ENCODE assay signal across 8 mouse cellular contexts in genomic region chr2:30712841-30713401, GRCm38 (mm10).
DNase-seq lines count a peak whose midpoint lies in the region; ATAC-seq and TF ChIP-seq lines count a peak whose summit lies in the region.

No protein-coding gene starts in this region.

- ATAC-seq in forebrain, embryonic 14.5 days = no peak
- ATAC-seq in liver, postnatal 0 days = no peak

- DNase-seq in kidney, adult 2 months = no peak
- DNase-seq in kidney, adult 9 months = no peak
- DNase-seq in NIH3T3 (ENCODE audit: low read depth) = peak; percentile 64
- no peak for DNase-seq in forebrain, embryonic 14.5 days (ENCODE audit: low spot score)
- DNase-seq in liver, postnatal 0 days = no peak
- DNase-seq in spleen, postnatal 14 days (ENCODE audit: low spot score in 2 of 2) = no peak
- no peak for DNase-seq in thymus, postnatal 36 days
- no peak for DNase-seq in right cerebral cortex, adult 2 months (ENCODE audit: low spot score in 2 of 2)

- H3K9ac ChIP-seq in forebrain, embryonic 14.5 days (ENCODE audit: low read length) = peak overlapping the region; percentile 78; the same call in 1 of the 2 replicates
- H3K9ac ChIP-seq in liver, postnatal 0 days (replicated peaks) = no peak overlapping the region

- H3K27ac ChIP-seq in kidney, adult 2 months (ENCODE audit: insufficient read depth, low read depth, low read length) = peak overlapping the region; percentile 99
- H3K27ac ChIP-seq in forebrain, embryonic 14.5 days (ENCODE audit: low read depth, low read length) = peak overlapping the region; percentile 97
- peak overlapping the region; percentile 41; the same call in 1 of the 2 replicates for H3K27ac ChIP-seq in liver, postnatal 0 days (ENCODE audit: low read depth)

- no peaks in the 10 kb centered on the region for H3K9me3 ChIP-seq in forebrain, embryonic 14.5 days (replicated peaks; ENCODE audit: control insufficient read depth, low read length)
- H3K9me3 ChIP-seq in liver, postnatal 0 days (ENCODE audit: low read length) = no peaks in the 10 kb centered on the region

- peaks cover 50% of the 10 kb centered on the region for H3K4me1 ChIP-seq in kidney, adult 2 months (ENCODE audit: control insufficient read depth, insufficient read depth, low read length)
- H3K4me1 ChIP-seq in forebrain, embryonic 14.5 days (ENCODE audit: control insufficient read depth, insufficient read depth, low read length) = peaks cover 66% of the 10 kb centered on the region
- peaks cover 31% of the 10 kb centered on the region for H3K4me1 ChIP-seq in liver, postnatal 0 days (ENCODE audit: insufficient read depth)

- no peak for TF ChIP-seq POLR2A in kidney, adult 2 months (IDR thresholded peaks at IDR 0.05; ENCODE audit: low read depth, low read length)

- H3K36me3 ChIP-seq in kidney, adult 2 months (ENCODE audit: control insufficient read depth, insufficient read depth, low read length) = no peaks in the 10 kb centered on the region
- no peaks in the 10 kb centered on the region for H3K36me3 ChIP-seq in forebrain, embryonic 14.5 days (ENCODE audit: control insufficient read depth, insufficient read depth, low read length)
- H3K36me3 ChIP-seq in liver, postnatal 0 days (replicated peaks; ENCODE audit: insufficient read depth, low read length) = no peaks in the 10 kb centered on the region

- H3K4me3 ChIP-seq in kidney, adult 2 months (ENCODE audit: insufficient read depth, low read depth, low read length) = no peak overlapping the region
- no peak overlapping the region for H3K4me3 ChIP-seq in forebrain, embryonic 14.5 days (ENCODE audit: low read depth, low read length)
- H3K4me3 ChIP-seq in liver, postnatal 0 days (ENCODE audit: low read depth, low read length) = no peak overlapping the region

- no peak overlapping the region for H3K4me2 ChIP-seq in forebrain, embryonic 14.5 days (ENCODE audit: low read length)
- H3K4me2 ChIP-seq in liver, postnatal 0 days (ENCODE audit: low read depth, low read length) = no peak overlapping the region

- WGBS in kidney, adult 2 months = 66% methylated on average over 9 of the region's 9 CpGs
- WGBS in forebrain, embryonic 14.5 days = 57% methylated on average over 9 of the region's 9 CpGs
- WGBS in liver, postnatal 0 days (ENCODE audit: insufficient replicate concordance) = 54% methylated on average over 9 of the region's 9 CpGs

- TF ChIP-seq EP300 in liver, postnatal 0 days (IDR thresholded peaks at IDR 0.05; ENCODE audit: low read depth) = no peak

- no peak for TF ChIP-seq CTCF in kidney, adult 2 months (conservative IDR thresholded peaks at IDR 0.05; ENCODE audit: insufficient read depth, insufficient read length, low read depth, low read length)
- no peak for TF ChIP-seq CTCF in liver, postnatal 0 days (IDR thresholded peaks at IDR 0.05; ENCODE audit: low read depth)

- no peaks in the 10 kb centered on the region for H3K27me3 ChIP-seq in kidney, adult 2 months (replicated peaks; ENCODE audit: control insufficient read depth, insufficient read depth, low read length)
- H3K27me3 ChIP-seq in forebrain, embryonic 14.5 days (replicated peaks; ENCODE audit: control insufficient read depth, insufficient read depth, low read length) = no peaks in the 10 kb centered on the region
- peaks cover 30% of the 10 kb centered on the region for H3K27me3 ChIP-seq in liver, postnatal 0 days (ENCODE audit: insufficient read depth, low read length)

Comparison
In these comparisons a context has a peak if more than half of its experiments do, and no peak if none do; other contexts are left out.
1. H3K27ac ChIP-seq: peak in every context shown above with its lines; median percentile 99 in kidney, adult 2 months; 97 in forebrain, embryonic 14.5 days; 41 in liver, postnatal 0 days.